Mouse (Mus musculus): ENCODE results near the gene Chchd6. TPM values are rescaled to one million over a fixed set of nuclear protein-coding genes. Genes with fewer than 3 reads are reported as not detected.
A peak's percentile ranks its signal among the peaks of the same experiment; 100 is the strongest.

The Chchd6 gene
- total RNA-seq, 2 experiments from 2014 or later: 2.3 to 2.6 TPM

GRCm38 (mm10) chr6:89592016-89592415 is 3.4 kb downstream of the Chchd6 start:
- intact Hi-C loops (cut with DNase I): no loop called here
- no peak for DNase-seq

DNA sequence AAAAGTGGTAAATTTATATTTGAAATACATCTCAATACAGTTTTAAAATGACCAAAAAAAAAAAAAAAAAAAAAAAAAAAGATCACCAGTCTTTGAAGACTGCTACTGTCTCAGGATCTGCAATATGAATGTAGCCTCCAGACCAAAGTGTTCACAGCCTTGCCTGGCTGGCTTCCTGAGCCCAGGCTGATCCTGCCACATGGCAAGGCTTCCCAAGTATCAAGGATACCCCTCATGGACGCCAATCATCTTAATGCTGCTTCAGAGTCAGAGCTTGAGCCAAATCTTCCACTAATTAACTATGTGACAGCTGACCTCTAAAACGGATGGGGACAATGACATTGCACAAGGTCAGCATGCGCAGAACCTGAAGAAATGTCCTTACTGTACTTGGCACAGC is 3.9 kb downstream of the Chchd6 start:
- DNase-seq: no peak
- intact Hi-C loops (cut with DNase I): no loop called here

DNA sequence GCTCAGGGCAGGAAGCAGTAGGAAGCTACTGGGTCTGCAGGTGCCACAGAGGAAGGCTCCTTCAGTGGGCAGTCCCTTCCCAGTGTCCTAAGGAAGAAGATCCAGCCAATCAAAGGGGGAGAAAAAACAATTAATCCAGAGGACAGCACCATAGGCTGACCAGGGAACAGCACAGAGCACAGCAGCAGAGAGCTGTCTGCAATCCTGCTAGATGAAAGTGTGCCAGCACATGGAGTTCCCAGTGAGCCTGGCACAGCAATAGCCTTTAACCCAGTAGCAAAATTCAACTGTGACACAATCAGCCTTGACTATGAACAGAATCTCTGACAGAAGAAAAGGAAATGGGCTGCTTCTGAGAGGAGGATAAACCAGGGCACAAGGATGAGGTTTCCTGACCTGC is 9.8 kb downstream of the Chchd6 start:
- no peak for DNase-seq
- intact Hi-C loops (cut with DNase I): no loop called here

DNA sequence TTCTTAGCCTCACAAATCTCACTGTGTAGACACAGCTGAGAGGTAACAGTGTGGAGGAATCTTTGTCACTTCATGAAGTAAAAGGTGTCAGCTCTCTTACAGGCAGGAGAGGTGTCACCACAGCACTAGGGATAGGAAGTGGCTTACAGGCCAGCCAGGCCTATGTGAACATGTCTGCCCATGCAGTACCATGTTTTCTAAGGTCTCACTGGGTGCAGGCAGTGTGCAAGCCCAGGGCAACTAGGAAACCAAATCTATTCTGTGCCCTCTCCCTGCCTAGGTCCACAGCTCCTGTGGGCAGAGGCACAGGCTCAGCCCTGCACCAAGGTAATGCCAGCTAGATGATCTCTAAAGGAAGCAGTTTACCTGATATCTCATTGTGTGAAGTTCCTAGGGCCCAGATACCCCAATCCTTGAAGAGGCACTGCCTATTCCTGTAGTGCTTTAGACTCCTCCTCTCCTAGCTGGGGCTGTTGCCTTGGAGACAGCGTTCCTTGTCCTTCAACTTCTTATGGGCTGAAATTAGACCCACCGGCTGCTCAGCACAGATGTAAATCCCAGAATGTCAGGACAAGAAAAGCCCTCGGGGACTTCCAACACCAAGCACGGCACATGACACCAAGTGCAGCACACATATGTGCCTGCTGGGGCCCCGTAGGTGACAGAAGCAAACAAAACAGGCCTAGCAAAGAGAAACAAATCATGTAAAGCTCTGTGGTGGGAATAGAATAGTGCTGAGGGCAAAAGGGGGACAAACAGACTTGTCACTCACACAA is 10.6 kb downstream of the Chchd6 start:
- intact Hi-C loops (cut with DNase I): no loop called here
- no peak for DNase-seq

DNA sequence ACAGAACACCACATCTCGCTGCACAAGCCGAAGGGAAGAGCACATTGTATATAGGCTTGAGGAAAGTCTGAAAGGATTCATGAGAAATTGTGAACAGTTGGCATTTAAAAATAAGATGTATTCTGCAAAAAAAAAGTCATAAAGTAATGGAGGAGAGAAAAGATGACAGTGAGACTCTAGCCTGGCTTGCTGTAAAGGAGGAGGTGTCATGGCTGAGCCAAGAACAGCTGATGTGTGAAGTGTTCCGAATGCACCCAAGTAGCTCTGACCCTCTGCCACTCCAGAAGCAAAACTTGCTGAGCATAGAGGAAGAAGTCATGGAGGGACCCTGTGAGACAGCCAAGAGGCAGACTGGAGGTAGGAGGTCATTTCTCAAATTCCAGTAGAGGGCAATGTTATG is 12.3 kb downstream of the Chchd6 start:
- intact Hi-C loops (cut with DNase I): no loop called here
- no peak for DNase-seq

DNA sequence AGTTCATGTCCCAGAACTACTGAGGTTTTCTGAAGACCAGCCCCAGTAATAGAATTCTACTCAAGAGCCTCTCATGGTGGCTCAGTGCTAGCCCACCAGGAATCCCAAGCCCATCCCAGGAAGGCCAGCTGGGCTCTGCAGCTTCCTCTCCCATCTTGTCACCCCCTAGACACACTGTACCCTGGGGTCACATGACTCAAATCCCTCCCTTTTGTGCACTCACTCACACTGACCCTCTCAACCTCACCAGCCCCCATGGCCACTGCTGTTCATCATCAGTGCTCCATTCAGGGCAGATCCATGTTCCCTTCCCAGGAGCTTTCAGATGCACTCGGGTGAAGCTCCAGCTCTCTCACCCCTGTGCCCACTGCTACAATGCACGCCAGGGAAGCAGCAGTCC is 20.8 kb downstream of the Chchd6 start:
- DNase-seq: no peak
- intact Hi-C loops (cut with DNase I): no loop called here

GRCm38 (mm10) chr6:89573768-89574167 is 21.7 kb downstream of the Chchd6 start:
- no peak for DNase-seq
- intact Hi-C loops (cut with DNase I): no loop called here

- intact Hi-C loops (cut with DNase I): no loop called here
- no peak for DNase-seq
Observed at GRCm38 (mm10) chr6:89572921-89573636, 22.4 kb downstream of the Chchd6 start.

DNA sequence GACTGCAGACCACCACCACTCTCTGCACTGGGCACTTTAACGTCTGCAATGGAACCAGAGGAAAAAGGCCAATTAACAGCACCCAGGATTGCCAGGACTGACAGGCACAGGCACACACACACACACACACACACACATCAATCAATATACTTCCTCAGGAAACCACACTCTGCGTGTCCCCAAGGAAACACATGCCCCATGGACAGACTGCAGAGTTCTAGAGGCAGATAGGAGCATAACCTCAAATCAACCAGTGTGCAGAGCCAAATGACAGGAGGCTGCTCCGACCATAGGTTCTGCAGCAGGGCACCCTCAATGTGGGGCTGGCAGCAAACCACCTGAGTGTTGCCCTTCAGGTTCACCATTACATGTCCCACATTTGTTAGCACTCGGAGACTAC is 26.1 kb downstream of the Chchd6 start:
- no peak for DNase-seq
- intact Hi-C loops (cut with DNase I): no loop called here

DNA sequence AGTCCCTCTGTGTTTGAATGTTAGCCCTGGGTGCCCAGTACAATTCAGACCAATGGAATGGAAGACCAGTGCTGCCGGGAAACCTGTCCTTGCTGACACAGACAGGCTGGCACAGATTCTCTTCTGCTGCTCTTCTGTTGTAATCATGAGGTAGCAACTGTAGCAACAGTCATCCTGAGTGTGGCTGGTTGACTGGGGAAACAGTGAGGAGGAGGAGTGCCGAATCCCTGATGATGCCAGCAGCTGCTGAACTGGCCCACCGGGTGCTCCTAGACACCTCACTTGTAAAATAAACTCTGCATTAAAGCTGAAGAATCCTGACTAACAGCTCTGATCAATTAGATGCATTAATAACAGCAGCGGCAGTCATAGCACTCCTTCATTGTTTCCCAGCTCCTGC is 28.7 kb downstream of the Chchd6 start:
- intact Hi-C loops (cut with DNase I): no loop called here
- no peak for DNase-seq

DNA sequence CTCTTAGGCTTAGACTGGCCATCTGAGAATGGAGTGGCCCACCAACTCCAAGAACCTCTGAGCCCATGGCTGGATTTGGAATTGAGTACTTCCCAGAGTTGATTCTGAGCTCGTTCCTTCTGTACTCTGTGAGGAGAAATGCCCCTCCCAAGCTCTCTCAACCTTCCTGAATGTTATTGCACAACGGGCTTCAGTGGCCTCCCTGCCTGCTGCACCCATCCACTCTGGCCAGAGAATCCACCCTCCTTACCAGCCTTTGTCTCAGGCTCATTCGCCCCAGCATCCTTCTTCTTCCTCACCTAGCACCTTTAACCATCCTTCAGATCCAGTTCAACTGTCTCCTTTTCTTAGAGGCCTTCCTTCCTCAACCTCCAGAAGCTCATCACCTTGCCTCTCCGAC is 32.1 kb downstream of the Chchd6 start:
- intact Hi-C loops (cut with DNase I): no loop called here
- no peak for DNase-seq

DNA sequence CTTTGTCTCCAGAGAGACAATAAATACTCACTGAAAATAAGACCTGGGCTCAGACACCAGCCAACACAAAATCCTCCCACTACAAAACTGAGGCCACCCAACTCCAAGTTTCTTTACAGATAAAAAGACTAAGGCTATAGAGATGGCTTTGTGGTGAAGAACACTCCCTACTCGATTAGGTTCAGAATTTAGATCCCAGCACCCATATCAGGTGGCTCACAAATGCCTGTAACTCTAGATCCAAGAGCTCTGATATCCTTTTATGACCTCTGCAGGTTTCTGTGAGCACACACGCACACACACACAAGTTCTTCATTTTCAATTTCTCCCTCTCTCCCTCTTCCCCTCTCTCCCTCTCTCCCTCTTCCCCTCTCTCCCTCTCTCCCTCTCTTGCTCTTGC is 34.6 kb downstream of the Chchd6 start:
- intact Hi-C loops (cut with DNase I): no loop called here
- DNase-seq: no peak

GRCm38 (mm10) chr6:89557654-89558053 is 37.8 kb downstream of the Chchd6 start:
- intact Hi-C loops (cut with DNase I): no loop called here
- DNase-seq: no peak

DNA sequence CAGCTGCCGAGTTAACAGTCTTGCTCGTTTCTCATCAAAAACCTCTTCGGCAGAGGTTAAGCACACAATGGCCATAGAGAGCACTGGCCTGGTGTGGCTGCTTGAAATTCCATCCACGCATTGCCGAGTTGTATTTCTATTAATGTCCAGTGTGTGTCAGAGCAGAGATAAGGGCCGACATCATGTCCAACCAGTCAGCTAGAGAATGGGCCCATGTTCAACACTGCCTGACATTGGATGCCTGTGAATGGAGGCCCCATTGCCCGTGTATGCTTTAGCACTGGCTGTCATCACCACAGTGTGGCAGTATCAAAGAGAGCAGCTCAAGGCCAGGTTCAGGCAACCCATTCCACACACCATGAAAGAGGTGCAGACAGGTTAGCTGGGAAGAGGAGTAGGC is 38.9 kb downstream of the Chchd6 start:
- no peak for DNase-seq
- intact Hi-C loops (cut with DNase I): no loop called here

DNA sequence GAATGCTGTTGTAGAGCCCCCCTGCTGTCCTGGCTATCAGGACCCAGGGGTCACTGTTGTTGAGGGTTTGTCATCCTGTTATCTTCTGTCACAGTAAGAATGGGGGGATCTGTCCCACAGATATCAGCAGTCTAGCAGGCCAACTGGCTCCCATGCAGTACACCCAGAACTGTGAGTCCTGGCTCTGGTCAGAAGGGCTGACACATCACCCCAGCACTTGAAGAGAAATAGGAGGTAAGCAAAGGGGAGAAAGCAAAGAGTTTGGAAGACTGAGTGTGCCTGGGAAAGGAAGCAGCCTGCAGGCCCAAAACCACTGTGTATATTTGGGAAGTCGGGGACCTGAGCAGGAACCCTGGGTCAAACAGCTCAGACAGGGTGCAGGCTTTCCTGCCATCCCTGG is 39.5 kb downstream of the Chchd6 start:
- intact Hi-C loops (cut with DNase I): no loop called here
- no peak for DNase-seq

GRCm38 (mm10) chr6:89554029-89554428 is 41.4 kb downstream of the Chchd6 start:
- DNase-seq: no peak
- intact Hi-C loops (cut with DNase I): no loop called here

GRCm38 (mm10) chr6:89553012-89553704 is 42.3 kb downstream of the Chchd6 start:
- peak; percentile 65 to 74 for DNase-seq
- intact Hi-C loops (cut with DNase I): loop anchor here (2.0 kb wide), 2 partner anchors 190 to 626 kb away; partner anchors contain the start of gene Plxna1

DNA sequence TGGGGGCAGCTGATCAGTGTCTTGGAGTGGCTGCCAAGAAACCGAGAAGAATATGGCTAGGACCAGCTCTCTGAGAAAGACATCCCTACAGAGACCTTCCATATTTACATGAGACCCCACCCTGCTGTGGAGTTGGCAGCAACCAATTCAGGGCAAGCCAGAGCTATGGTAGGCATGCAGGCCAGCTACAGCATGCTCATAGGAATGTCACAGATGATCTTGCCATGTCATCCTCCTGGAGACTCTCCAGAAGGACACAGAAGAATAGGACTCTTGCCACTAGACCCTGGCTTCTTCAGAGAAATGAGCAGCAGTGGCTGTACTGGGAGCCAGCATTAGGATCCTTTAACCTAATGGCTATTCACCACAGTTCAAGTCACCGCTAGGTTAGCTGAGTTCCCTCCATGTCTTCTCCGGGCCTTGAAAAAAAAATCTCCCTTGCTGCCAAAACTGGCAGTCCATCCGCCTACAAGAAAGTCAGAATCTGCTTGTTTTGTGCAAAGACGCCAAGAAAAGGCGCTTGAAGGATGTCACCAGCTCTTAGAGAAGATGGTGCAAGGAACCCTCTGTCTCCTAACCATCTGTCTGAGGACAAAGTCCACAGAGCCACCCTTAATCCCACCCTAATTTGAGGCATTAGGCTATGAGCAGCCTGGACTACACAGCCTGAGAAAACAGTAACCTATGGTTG is 43.0 kb downstream of the Chchd6 start:
- DNase-seq: no peak
- intact Hi-C loops (cut with DNase I): loop anchor here (2.0 kb wide), 2 partner anchors 190 to 626 kb away; partner anchors contain the start of gene Plxna1

DNA sequence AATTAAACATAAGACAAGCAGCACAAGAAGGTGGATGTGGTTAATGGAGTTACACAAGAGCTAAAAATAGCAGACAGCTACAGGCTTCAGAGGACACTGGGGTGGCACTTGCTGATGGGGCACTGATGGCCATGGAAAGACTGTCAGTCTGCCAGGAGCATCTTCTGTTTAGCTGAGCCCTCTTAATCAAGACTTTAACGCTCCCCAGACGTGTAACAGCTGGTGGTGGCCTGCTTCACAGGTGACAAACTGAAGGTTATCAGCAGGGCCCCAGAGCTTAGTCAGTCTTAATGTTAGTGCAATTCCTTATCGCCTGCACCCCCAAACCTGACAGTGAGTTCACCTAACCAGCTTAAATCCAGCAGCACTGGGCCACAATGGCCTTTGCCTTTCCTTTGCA is 46.3 kb downstream of the Chchd6 start:
- no peak for DNase-seq
- intact Hi-C loops (cut with DNase I): no loop called here

GRCm38 (mm10) chr6:89547951-89548350 is 47.5 kb downstream of the Chchd6 start:
- no peak for DNase-seq
- intact Hi-C loops (cut with DNase I): no loop called here

Data from gastrocnemius, postnatal 36 days (tissue).